Mouse (Mus musculus) erythroblast, embryonic 14.5 days (primary cell): Measurements from ENCODE around the gene Vstm4. TPM values are rescaled to one million over a fixed set of nuclear protein-coding genes. Genes with fewer than 3 reads are reported as not detected.

Experiments
- H3K27me3 ChIP-seq: 2 replicates; pipeline ENCODE4 v1.6.1; 2012; ENCODE audit warnings: inconsistent platforms; ENCODE audit not compliant: control insufficient read depth
- H3K36me3 ChIP-seq: 2 replicates; pipeline ENCODE4 v1.6.1; 2012; ENCODE audit warnings: mild to moderate bottlenecking, inconsistent platforms; ENCODE audit not compliant: control insufficient read depth
- H3K4me1 ChIP-seq: 2 replicates; pipeline ENCODE4 v1.6.1; 2012; ENCODE audit warnings: inconsistent platforms; ENCODE audit not compliant: control insufficient read depth
- H3K4me3 ChIP-seq: replicated peaks from 2 replicates; pipeline ENCODE3; 2012; ENCODE audit warnings: moderate library complexity, mild to moderate bottlenecking, inconsistent platforms
- H3K9me3 ChIP-seq: 2 replicates; pipeline ENCODE4 v1.6.1; 2012; ENCODE audit warnings: low read length, inconsistent platforms, mixed read lengths; ENCODE audit not compliant: control insufficient read depth
- GATA1 ChIP-seq: IDR thresholded peaks from 2 replicates; pipeline ENCODE4 v1.6.1; 2012; ENCODE audit warnings: low read length, inconsistent platforms, mixed read lengths
- TAL1 ChIP-seq: IDR thresholded peaks from 3 replicates; pipeline ENCODE4 v1.6.1; 2012; ENCODE audit warnings: low read length, inconsistent platforms, mixed read lengths
- polyA plus RNA-seq: library from polyadenylated mRNA; stranded (reverse); fragments of >175 nt; gene quantifications from 2 replicates; pipeline ENCODE4 v1.2.3, GENCODE M21; 2012

The Vstm4 gene
- polyA plus RNA-seq, 1 experiment = not detected

GRCm38 (mm10) chr14:32911187-32911586 is 54.6 kb downstream of the Vstm4 start:
- no peaks in the 10 kb centered on the region for H3K4me1 ChIP-seq

GRCm38 (mm10) chr14:32915360-32915759 is 58.8 kb downstream of the Vstm4 start:
- Histone ChIP-seq H3K27me3 (no peaks in the 10 kb centered on the region), H3K36me3 (no peaks in the 10 kb centered on the region), H3K9me3 (no peaks in the 10 kb centered on the region), H3K4me1 (no peaks in the 10 kb centered on the region), H3K4me3 (no peak overlapping the region)
- TF ChIP-seq TAL1 (no peak), GATA1 (no peak)

More at GRCm38 (mm10) chr14:32911187-32911586, 54.6 kb downstream of the Vstm4 start:
- no peaks in the 10 kb centered on the region for H3K27me3 ChIP-seq
- H3K9me3 ChIP-seq = no peaks in the 10 kb centered on the region
- H3K4me3 ChIP-seq = no peak overlapping the region
- no peak for TF ChIP-seq GATA1
- no peak for TF ChIP-seq TAL1
- H3K36me3 ChIP-seq = no peaks in the 10 kb centered on the region

- Histone ChIP-seq H3K4me1 (no peaks in the 10 kb centered on the region), H3K27me3 (no peaks in the 10 kb centered on the region), H3K4me3 (no peak overlapping the region), H3K9me3 (no peaks in the 10 kb centered on the region), H3K36me3 (no peaks in the 10 kb centered on the region)
- TF ChIP-seq TAL1 (no peak), GATA1 (no peak)
Observed at GRCm38 (mm10) chr14:32917919-32918318, 61.4 kb downstream of the Vstm4 start.

- Histone ChIP-seq H3K9me3 (no peaks in the 10 kb centered on the region), H3K36me3 (no peaks in the 10 kb centered on the region), H3K4me1 (no peaks in the 10 kb centered on the region), H3K4me3 (no peak overlapping the region), H3K27me3 (no peaks in the 10 kb centered on the region)
- TF ChIP-seq GATA1 = no peak
- no peak for TF ChIP-seq TAL1
Observed at GRCm38 (mm10) chr14:32923871-32924270, 67.3 kb downstream of the Vstm4 start.

GRCm38 (mm10) chr14:32931709-32932108 is 75.2 kb downstream of the Vstm4 start:
- Histone ChIP-seq H3K27me3 (no peaks in the 10 kb centered on the region), H3K4me3 (no peak overlapping the region), H3K9me3 (no peaks in the 10 kb centered on the region), H3K4me1 (no peaks in the 10 kb centered on the region), H3K36me3 (no peaks in the 10 kb centered on the region)
- TF ChIP-seq GATA1 (no peak), TAL1 (no peak)

GRCm38 (mm10) chr14:32932220-32932619 is 75.7 kb downstream of the Vstm4 start:
- TF ChIP-seq TAL1 (no peak), GATA1 (no peak)
- Histone ChIP-seq H3K4me1 (no peaks in the 10 kb centered on the region), H3K36me3 (no peaks in the 10 kb centered on the region), H3K27me3 (no peaks in the 10 kb centered on the region), H3K4me3 (no peak overlapping the region), H3K9me3 (no peaks in the 10 kb centered on the region)

- Histone ChIP-seq H3K36me3 (no peaks in the 10 kb centered on the region), H3K27me3 (no peaks in the 10 kb centered on the region), H3K9me3 (no peaks in the 10 kb centered on the region), H3K4me3 (no peak overlapping the region), H3K4me1 (no peaks in the 10 kb centered on the region)
- TF ChIP-seq TAL1 = no peak
- TF ChIP-seq GATA1 = no peak
Observed at GRCm38 (mm10) chr14:32934064-32934463, 77.5 kb downstream of the Vstm4 start.

GRCm38 (mm10) chr14:32939217-32939616 is 82.7 kb downstream of the Vstm4 start:
- H3K4me3 ChIP-seq = no peak overlapping the region
- no peaks in the 10 kb centered on the region for H3K27me3 ChIP-seq
- no peaks in the 10 kb centered on the region for H3K36me3 ChIP-seq
- no peaks in the 10 kb centered on the region for H3K9me3 ChIP-seq
- TF ChIP-seq TAL1 = no peak
- TF ChIP-seq GATA1 = no peak
- H3K4me1 ChIP-seq = no peaks in the 10 kb centered on the region

- Histone ChIP-seq H3K4me1 (no peaks in the 10 kb centered on the region), H3K4me3 (no peak overlapping the region), H3K36me3 (no peaks in the 10 kb centered on the region), H3K9me3 (no peaks in the 10 kb centered on the region), H3K27me3 (no peaks in the 10 kb centered on the region)
- TF ChIP-seq GATA1 (no peak), TAL1 (no peak)
Observed at GRCm38 (mm10) chr14:32947512-32947911, 91.0 kb downstream of the Vstm4 start.

- Histone ChIP-seq H3K9me3 (no peaks in the 10 kb centered on the region), H3K36me3 (no peaks in the 10 kb centered on the region), H3K27me3 (no peaks in the 10 kb centered on the region), H3K4me3 (no peak overlapping the region), H3K4me1 (no peaks in the 10 kb centered on the region)
- no peak for TF ChIP-seq GATA1
- TF ChIP-seq TAL1 = no peak
Observed at GRCm38 (mm10) chr14:32950312-32951301, 94.1 kb downstream of the Vstm4 start.
